Mouse (Mus musculus) CH12.LX (cell line): ENCODE measurements around the gene Zfp592.
"Not testable (repeated sequence)": the region's sequence is repeated elsewhere in the genome, so short reads cannot be mapped to it uniquely, and the experiment has no call there.

ENCODE experiments used
- CTCF ChIP-seq, 2 experiments: IDR thresholded peaks in 1 of 2; conservative IDR thresholded peaks in 1 of 2; 2 replicates each; pipeline ENCODE4 v1.5.1; 2011 to 2012; ENCODE audit warnings: low read depth in 2 of 2, low read length in 2 of 2, improper control_type of control experiment in 1 of 2, inconsistent platforms in 1 of 2, mild to moderate bottlenecking in 1 of 2, moderate library complexity in 1 of 2
- ELF1 ChIP-seq: IDR thresholded peaks from 2 replicates; pipeline ENCODE4 v1.6.1; 2014; ENCODE audit warnings: low read depth, mild to moderate bottlenecking, inconsistent platforms, low read length, improper control_type of control experiment
- GABPA ChIP-seq: IDR thresholded peaks from 2 replicates; pipeline ENCODE4 v1.6.1; 2012; ENCODE audit warnings: low read depth, low read length, improper control_type of control experiment, inconsistent platforms; ENCODE audit not compliant: insufficient replicate concordance
- IRF4 ChIP-seq: IDR thresholded peaks from 2 replicates; pipeline ENCODE4 v1.6.1; 2014; ENCODE audit warnings: low read depth, mild to moderate bottlenecking, inconsistent platforms, low read length, improper control_type of control experiment
- MAFK ChIP-seq: IDR thresholded peaks from 2 replicates; pipeline ENCODE4 v1.6.1; 2011; ENCODE audit warnings: low read length, improper control_type of control experiment; ENCODE audit not compliant: insufficient replicate concordance
- MAZ ChIP-seq: IDR thresholded peaks from 2 replicates; pipeline ENCODE4 v1.6.1; 2012; ENCODE audit warnings: low read depth, mild to moderate bottlenecking, inconsistent platforms, low read length, improper control_type of control experiment, moderate library complexity
- MYC ChIP-seq: IDR thresholded peaks from 2 replicates; pipeline ENCODE4 v1.6.1; 2011; ENCODE audit warnings: low read depth, mild to moderate bottlenecking, improper control_type of control experiment, low read length
- POLR2A ChIP-seq: IDR thresholded peaks from 2 replicates; pipeline ENCODE4 v1.6.1; 2011; ENCODE audit warnings: low read depth, mild to moderate bottlenecking, improper control_type of control experiment, low read length
- POLR2AphosphoS2 ChIP-seq: IDR thresholded peaks from 2 replicates; pipeline ENCODE4 v1.6.1; 2011; ENCODE audit warnings: low read depth, low read length, improper control_type of control experiment
- SIN3A ChIP-seq: IDR thresholded peaks from 2 replicates; pipeline ENCODE4 v1.6.1; 2012; ENCODE audit warnings: low read length, improper control_type of control experiment, inconsistent platforms
- ZC3H11A ChIP-seq: IDR thresholded peaks from 2 replicates; pipeline ENCODE4 v1.6.1; 2012; ENCODE audit warnings: low read depth, mild to moderate bottlenecking, inconsistent platforms, low read length, improper control_type of control experiment
- ZNF384 ChIP-seq: IDR thresholded peaks from 2 replicates; pipeline ENCODE4 v1.6.1; 2012; ENCODE audit warnings: low read depth, low read length, improper control_type of control experiment, inconsistent platforms

DNA sequence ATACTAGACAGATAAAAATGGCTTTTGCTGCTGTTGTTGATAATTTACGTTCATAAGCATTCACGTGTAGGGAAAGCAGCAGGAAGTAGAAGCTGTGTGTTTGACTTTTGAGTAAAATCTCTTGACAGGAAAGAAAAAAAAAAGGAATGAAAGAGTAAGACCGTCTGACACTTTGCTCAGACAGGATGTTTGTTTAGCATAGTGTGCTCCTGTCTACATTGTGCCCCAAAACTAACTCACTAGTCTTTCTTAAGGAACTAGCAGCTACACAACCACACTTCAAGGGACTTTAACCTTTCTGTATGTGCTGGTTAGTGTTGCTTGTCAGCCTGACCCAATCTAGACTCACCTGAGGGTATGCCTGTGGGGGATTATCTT, 19.9 kb upstream of the Zfp592 start:
- TF ChIP-seq CTCF (conservative IDR thresholded peaks at IDR 0.05 in 1 of 2, IDR thresholded peaks at IDR 0.05 in 1 of 2; ENCODE audit: low read depth in 2 of 2, low read length in 2 of 2); ZC3H11A; ELF1; MYC; ZNF384; SIN3A; POLR2A; GABPA; POLR2AphosphoS2; MAZ; MAFK; IRF4: not testable (repeated sequence)
